Mouse (Mus musculus): Measurements from ENCODE around the gene Tle4.
A peak's percentile ranks its signal among the peaks of the same experiment; 100 is the strongest.

Tle4 gene

GRCm38 (mm10) chr19:14466020-14466419 is 131.8 kb downstream of the Tle4 start:
- DNase-seq (ENCODE audit: low read depth, low spot score), result no peak

DNA sequence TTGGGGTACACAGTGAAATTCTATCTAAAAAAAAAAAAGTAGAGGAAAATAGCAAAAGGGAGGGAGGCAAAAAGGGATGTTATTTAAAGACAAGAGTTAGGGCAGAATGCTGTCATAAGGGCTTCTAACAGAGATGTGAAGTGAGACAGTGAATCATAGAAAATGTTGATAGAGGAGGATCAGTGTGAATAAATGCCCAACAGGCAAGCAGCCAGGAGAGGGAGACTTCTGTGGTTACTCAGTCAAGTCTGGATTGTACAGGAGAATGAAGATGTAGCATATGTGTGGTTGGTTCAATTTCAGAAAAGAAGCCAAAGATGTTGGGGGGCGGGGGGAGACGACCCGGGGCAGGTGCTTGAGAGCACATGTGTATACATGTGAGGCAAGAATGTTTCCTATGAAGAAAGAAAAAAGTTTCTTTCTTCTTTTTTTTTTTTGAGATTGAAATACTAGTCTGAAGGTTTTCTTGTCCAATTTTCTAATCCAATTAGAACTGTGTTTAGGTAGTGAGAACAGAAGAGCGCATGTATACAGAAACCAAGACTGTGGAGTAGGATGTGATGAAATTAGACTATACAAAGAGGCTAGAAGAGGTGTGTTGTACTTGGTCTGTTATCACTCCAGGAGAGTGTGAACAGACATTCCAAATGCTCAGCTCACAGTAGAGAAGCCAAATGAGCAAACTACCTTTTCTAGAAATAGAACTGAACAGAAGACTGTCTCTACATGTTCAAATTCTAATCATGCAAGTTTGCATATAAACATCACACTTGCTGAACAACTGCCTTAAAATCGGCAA is 134.4 kb downstream of the Tle4 start:
- no peak for DNase-seq (ENCODE audit: low read depth, low spot score)

DNA sequence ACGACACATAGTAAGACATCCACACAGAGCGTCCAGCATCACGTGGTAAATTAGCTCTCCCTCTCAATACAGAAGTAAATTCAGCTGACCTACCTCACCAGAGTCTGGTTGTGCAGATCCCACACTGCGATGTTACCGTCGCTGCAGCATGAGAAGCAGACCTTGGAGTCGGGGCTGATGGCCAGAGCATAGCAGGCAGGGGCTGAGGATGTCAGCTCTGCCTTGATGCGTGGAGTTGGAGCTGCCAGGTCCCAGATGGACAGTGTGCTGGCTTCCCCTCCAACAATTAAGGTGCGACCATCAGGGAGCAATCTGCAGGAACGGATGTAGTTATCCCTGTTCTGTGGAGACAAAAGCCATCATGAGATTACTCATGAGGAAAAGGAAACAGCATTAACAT is 144.4 kb downstream of the Tle4 start:
- no peak for DNase-seq (ENCODE audit: low read depth, low spot score)

- no peak for DNase-seq (ENCODE audit: low read depth, low spot score)
These were observed 146.5 kb downstream of the Tle4 start for GRCm38 (mm10) chr19:14451329-14451728.

DNA sequence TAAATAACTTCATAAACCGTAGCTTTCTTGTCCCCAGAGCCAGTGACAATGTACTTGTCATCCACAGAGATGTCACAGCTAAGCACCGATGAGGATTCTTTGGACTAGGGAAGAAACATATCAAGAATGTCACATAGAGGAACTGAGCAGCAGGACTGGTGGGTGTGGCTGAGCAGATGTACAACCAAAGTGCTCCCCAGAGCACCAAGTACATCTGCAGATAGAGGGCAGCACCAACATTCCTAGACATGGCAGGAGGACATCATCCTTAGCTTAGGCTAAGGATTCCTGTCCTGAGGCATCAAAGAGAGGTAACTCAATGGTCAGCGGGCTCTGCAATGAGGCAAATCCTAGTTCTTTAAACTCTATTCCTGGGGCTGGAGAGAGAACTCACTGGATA is 148.1 kb downstream of the Tle4 start:
- DNase-seq (ENCODE audit: low read depth, low spot score), result peak; percentile 64

GRCm38 (mm10) chr19:14448586-14448985 is 149.3 kb downstream of the Tle4 start:
- no peak for DNase-seq (ENCODE audit: low read depth, low spot score)

GRCm38 (mm10) chr19:14447474-14447873 is 150.4 kb downstream of the Tle4 start:
- DNase-seq (ENCODE audit: low read depth, low spot score), result no peak

GRCm38 (mm10) chr19:14441861-14442260 is 156.0 kb downstream of the Tle4 start:
- DNase-seq (ENCODE audit: low read depth, low spot score), result no peak

GRCm38 (mm10) chr19:14437226-14437625 is 160.6 kb downstream of the Tle4 start:
- no peak for DNase-seq (ENCODE audit: low read depth, low spot score)

GRCm38 (mm10) chr19:14436567-14436966 is 161.3 kb downstream of the Tle4 start:
- DNase-seq (ENCODE audit: low read depth, low spot score), result no peak

GRCm38 (mm10) chr19:14435681-14436376 is 162.0 kb downstream of the Tle4 start:
- DNase-seq (ENCODE audit: low read depth, low spot score), result no peak

DNA sequence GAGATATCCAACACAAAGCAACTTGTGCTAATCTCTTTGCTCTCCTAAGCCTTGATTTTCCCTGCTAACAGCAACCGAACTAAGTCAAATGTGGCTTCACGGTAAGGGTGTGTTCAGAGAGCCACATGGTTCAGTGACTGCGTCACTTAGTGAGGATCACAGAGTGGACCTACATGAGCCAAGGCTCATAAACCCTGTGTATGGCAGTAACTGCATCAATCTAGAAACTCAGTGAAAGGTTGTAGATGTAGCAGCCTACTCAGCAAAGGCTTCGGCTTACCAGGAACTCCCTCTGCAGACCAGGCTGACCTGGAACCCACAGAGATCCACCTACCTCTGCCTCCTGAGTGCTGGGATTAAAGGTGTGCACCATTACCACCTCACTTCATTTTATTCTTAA is 164.0 kb downstream of the Tle4 start:
- DNase-seq (ENCODE audit: low read depth, low spot score), result no peak

- no peak for DNase-seq (ENCODE audit: low read depth, low spot score)
These were observed 165.4 kb downstream of the Tle4 start for GRCm38 (mm10) chr19:14432436-14432835.

DNA sequence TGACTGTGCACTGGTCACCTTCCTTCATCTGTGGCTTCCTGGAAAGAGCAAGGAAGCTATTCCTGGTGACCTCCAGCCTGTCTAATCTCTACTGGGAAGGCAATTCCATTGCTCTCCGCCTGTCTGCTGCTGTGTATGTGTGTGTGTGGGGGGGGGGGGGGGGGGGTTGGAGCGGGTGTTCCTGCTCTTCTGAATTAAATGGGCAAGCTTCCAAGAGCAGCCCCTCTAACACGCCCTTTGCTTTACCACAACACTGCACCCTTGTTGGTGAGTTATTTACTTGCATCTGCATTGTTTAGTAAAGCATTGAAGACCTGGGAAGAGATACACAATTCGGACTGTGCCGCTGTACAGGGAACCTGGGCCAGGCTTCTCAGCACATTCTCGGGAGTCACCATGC is 170.9 kb downstream of the Tle4 start:
- DNase-seq (ENCODE audit: low read depth, low spot score), result no peak

DNA sequence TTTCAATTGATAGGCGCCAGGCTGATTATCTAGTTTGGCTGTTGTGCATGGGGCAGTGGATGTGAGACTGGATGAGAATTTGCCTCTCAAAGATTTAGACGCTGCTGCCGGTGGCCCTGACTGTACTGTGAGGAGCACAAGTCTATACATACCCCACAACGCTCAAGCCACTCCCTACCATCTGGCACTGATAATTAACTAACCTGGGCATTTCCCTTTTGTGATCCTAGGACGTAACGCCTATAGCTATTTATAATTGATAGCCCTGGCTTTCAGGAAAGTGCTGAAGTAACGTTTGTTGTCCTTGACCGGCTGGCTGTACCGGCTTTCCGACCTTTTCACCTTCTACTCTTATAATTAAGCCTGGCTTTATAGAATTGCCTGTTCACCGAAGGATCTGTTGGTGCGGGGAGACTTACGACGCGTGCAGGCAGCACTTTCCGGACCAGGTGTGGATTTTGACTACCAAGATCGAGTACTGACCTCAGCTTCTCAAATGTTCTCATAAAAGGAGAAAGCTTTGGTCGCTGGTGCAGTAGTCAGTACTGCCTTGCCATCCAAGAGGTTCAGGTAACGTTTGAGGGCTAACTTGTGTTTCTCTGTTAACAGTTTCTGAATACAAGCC is 171.5 kb downstream of the Tle4 start:
- DNase-seq (ENCODE audit: low read depth, low spot score), result peak; percentile 51

GRCm38 (mm10) chr19:14425122-14425521 is 172.7 kb downstream of the Tle4 start:
- no peak for DNase-seq (ENCODE audit: low read depth, low spot score)

- DNase-seq (ENCODE audit: low read depth, low spot score), result no peak
These were observed 173.6 kb downstream of the Tle4 start for GRCm38 (mm10) chr19:14424016-14424964.

DNA sequence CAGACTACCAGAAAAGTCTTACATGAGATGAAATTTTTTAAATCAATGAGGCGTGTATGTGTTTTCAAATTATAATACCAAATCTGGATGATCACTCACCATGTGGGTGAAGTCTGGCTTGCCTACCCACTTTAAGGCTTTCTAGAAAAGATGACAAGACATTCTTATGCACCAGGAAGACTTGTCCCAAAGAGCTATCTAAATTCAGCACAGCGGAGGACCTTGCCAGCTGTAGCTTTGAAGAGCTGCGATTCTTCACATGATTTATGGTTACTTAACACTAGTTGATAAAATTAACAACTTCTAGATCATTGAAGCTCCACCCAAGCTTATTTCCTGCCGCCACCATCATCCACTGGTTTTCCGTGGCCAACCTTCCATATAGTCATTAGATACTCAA is 176.2 kb downstream of the Tle4 start:
- DNase-seq (ENCODE audit: low read depth, low spot score), result no peak

DNA sequence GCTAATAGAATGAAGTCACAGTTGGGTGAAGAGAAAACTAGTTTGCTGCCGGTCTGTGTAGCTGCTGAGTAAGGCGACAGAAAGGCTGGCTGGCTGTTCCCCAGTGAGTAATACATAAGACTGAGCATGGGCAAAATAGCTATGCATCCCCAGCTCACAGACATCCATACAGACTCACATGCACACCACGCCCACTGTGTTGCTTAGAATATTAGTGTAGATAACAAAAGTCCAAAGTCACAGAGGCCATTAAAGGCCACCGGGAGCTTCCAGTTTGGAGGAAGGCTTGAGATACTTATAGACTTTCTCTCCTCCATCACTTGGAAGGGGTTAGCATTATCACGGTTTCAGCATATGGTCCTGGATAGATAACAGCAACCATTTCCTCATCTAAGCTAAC is 178.0 kb downstream of the Tle4 start:
- DNase-seq (ENCODE audit: low read depth, low spot score), result no peak

DNA sequence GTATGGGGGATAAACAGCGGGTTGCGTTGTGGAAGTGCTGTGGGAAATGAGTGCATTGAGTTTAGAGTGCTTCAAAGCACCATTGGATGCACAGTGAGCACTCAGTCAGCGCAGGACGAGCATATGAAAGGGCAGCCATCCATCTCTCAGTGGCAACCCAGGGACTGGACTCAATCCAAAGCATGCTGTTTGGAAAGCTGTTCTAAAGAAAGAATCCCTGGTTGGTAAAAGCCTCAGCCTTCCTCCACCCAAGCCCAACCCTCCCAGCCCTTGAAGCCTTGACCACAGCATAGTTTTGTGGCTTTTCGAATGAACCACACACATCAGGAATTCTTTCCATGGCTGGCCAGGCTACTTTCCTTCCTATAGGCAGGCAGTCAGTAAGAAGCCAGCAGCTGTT is 181.0 kb downstream of the Tle4 start:
- no peak for DNase-seq (ENCODE audit: low read depth, low spot score)

DNA sequence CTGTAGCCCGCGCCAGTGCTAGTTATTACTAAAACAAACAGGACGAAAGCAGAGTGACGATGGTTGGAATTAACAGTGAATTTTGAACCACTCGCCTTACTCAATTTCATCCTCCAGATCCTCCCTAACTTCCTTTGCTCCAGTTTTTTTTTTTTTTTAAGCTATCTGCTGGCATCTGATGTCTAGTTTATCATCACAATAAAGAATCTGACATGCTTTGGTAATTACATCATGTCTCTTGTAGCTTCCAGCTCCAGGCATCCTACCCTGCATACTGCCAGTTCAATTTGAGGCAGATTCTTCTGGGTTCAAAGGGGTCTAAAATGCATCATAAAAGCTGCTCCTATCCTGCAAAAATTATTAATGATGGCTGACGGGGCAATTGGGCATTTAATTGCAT is 181.9 kb downstream of the Tle4 start:
- no peak for DNase-seq (ENCODE audit: low read depth, low spot score)

DNA sequence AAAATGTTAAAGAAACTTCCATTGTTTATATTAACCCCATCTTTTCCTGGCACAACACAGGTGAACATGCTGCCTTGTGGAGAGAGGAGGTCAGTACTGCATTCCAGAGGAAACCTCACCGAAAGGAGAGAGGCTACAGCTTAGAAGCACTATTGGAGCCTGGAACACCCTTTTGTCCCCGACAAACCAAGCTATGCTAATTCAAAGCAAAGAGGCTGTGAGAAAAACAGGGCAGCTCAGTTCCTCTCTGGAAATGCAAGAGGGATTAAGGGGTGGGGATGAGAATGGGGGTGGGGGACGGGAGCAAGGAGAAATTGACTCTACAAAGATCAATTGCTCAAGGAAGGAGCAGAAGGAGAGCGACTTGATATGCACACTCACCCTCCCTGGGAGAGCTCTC is 182.9 kb downstream of the Tle4 start:
- no peak for DNase-seq (ENCODE audit: low read depth, low spot score)

Measured in ZHBTc4 (cell line).